Mouse (Mus musculus) hindbrain, postnatal 0 days (tissue): ENCODE data around the gene A630095E13Rik. TPM values are rescaled to one million over a fixed set of nuclear protein-coding genes. Genes with fewer than 3 reads are reported as not detected.
A peak's percentile ranks its signal among the peaks of the same experiment; 100 is the strongest.
"Not testable (repeated sequence)": the region's sequence is repeated elsewhere in the genome, so short reads cannot be mapped to it uniquely, and the experiment has no call there.

Experiments used
- ATAC-seq: fragments of 200-750 bp; cut with Nextera tagmentation; 2 replicates; pipeline ENCODE4 v1.8.0; 2017; ENCODE audit warnings: mild to moderate bottlenecking, moderate TSS enrichment, moderate library complexity
- DNase-seq: peaks from one replicate; pipeline ENCODE4 v3.0.0-alpha.2; 2015; ENCODE audit warnings: low spot score
- H3K27ac ChIP-seq: fragments of 300-500 bp; sonication (generic); 2 replicates; pipeline ENCODE4 v1.5.1; 2014; ENCODE audit warnings: mild to moderate bottlenecking
- H3K27me3 ChIP-seq: fragments of 300-500 bp; sonication (generic); 2 replicates; pipeline ENCODE4 v1.6.1; 2014; ENCODE audit warnings: low read length, mixed read lengths; ENCODE audit not compliant: insufficient read depth
- H3K36me3 ChIP-seq: fragments of 300-500 bp; sonication (generic); 2 replicates; pipeline ENCODE4 v1.6.1; 2014; ENCODE audit warnings: low read length, mixed read lengths; ENCODE audit not compliant: insufficient read depth
- H3K4me1 ChIP-seq: fragments of 300-500 bp; sonication (generic); 2 replicates; pipeline ENCODE4 v1.6.1; 2014; ENCODE audit warnings: antibody characterized with exemption, low read length, mixed read lengths; ENCODE audit not compliant: insufficient read depth
- H3K4me2 ChIP-seq: fragments of 300-500 bp; sonication (generic); 2 replicates; pipeline ENCODE4 v1.6.1; 2014; ENCODE audit warnings: low read depth, mild to moderate bottlenecking, low read length, moderate library complexity, mixed read lengths
- H3K4me3 ChIP-seq: fragments of 300-500 bp; sonication (generic); 2 replicates; pipeline ENCODE4 v1.5.1; 2014; ENCODE audit warnings: low read length
- H3K9ac ChIP-seq: fragments of 300-500 bp; sonication (generic); replicated peaks from 2 replicates; pipeline ENCODE4 v1.6.1; 2014; ENCODE audit warnings: mild to moderate bottlenecking, low read length, moderate library complexity, mixed read lengths
- H3K9me3 ChIP-seq: fragments of 300-500 bp; sonication (generic); 2 replicates; pipeline ENCODE4 v1.6.1; 2016; ENCODE audit warnings: low read length, mixed read lengths
- CTCF ChIP-seq: IDR thresholded peaks from 2 replicates; pipeline ENCODE4 v1.5.1; 2016; ENCODE audit warnings: antibody characterized with exemption, control low read depth, low read depth
- WGBS: fragments of 180-500 bp; shearing (Covaris S2); extraction: QIAGEN DNeasy Blood & Tissue Kit; methylation state at CpG from one replicate; pipeline ENCODE4 v1.1.7; 2014; 5-methylcytosine and 5-hydroxymethylcytosine counted together
- polyA plus RNA-seq: library from polyadenylated mRNA; unstranded; fragments of >200 nt; fragmentation: Nextera tagmentation; extraction: Ambion mirVana; gene quantifications from 2 replicates; pipeline ENCODE4 v1.2.1, GENCODE M21; 2015
- total RNA-seq: library from RNA; depleted of rRNA; stranded (reverse); fragments of >200 nt; gene quantifications from 2 replicates; pipeline ENCODE4 v1.2.3, GENCODE M21; 2014; rRNA removed

A630095E13Rik gene
- total RNA-seq, result not detected in 2 replicates
- not detected in 2 replicates for polyA plus RNA-seq

DNA sequence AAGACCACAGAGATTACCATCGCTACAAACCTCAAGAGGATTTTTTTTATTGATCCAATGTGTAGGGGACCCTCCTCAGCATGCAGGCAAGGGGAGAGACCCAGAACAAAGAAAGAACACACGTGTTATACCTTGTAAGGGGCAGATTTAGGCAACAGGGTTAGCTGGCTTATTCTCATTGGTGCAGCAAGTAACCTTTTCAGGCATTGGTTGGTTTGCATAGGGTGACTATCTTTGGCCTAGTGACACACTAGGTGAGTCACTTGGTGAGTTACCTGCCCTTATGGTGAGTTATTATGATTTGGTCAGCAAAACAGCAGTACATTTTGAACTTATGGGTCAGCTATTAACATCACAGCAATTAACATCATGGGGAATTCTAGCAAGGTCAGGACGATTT, at the start of gene A630095E13Rik:
TSS of gene A630095E13Rik (minus strand) at position 101 of the 400 bp plus-strand sequence.
- H3K27ac ChIP-seq, H3K27me3 ChIP-seq, H3K9ac ChIP-seq, H3K4me1 ChIP-seq, H3K4me3 ChIP-seq, H3K36me3 ChIP-seq, H3K9me3 ChIP-seq, ATAC-seq, DNase-seq, H3K4me2 ChIP-seq: not testable (repeated sequence)
- WGBS, result 62% methylated on average over 3 of the region's 3 CpGs

DNA sequence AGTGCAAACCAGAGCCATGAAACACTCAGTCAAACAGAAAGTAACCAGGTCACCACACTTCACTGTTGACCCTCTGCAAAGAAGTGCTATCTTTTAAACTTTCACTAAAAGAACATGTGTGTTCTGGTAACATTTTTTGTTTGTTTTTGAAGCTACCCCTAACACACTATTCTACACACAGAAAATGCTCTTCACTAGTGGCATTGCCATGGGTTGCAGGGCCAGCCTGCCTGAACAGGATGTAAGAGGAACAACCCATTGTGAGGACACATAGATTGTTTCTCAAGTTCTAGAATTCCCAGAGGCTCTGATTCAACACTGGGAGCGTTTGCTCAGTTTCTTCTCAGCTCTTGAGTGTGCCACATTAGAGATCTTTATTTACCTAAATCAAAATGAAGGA, 49.7 kb upstream of the A630095E13Rik start, which contains the start of gene Acrv1:
TSS of gene Acrv1 (plus strand) at position 301 of the 400 bp plus-strand sequence.
- no peak within 1 kb of the TSS for H3K4me3 ChIP-seq
- no peaks in the 10 kb centered on the region for H3K9me3 ChIP-seq
- DNase-seq, result no peak
- no peak within 1 kb of the TSS for H3K9ac ChIP-seq
- no peak within 1 kb of the TSS for H3K4me2 ChIP-seq
- no peak within 1 kb of the TSS for H3K27ac ChIP-seq
- H3K4me1 ChIP-seq, result no peaks in the 10 kb centered on the region
- H3K36me3 ChIP-seq, result no peaks in the 10 kb centered on the region
- H3K27me3 ChIP-seq, result no peaks in the 10 kb centered on the region
- WGBS, result 70% methylated on average over 1 of the region's 1 CpGs
- TF ChIP-seq CTCF, result no peak
- no peak for ATAC-seq

DNA sequence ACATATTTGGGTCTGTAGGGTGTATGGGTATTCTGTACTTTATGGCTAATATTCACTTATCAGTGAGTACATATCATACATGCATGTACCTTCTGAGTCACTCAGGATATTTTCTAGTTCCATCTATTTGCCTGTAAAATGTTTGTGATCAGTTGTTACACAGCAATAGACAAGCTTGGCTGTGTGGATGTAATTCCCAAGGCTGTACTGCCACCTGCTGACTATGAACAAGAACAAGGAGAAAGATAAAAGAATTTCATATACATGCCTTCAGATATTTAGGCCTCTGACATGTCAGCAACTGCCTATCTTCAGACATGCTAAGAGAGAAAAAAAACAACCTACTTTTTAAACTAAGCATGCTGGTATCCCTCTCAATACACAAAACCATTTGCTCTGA, 44.2 kb upstream of the A630095E13Rik start:
- peak; percentile 39 for DNase-seq

GRCm38 (mm10) chr9:36681424-36681823, 38.2 kb upstream of the A630095E13Rik start:
- no peak for ATAC-seq

More for the DNA sequence above, 44.2 kb upstream of the A630095E13Rik start:
- TF ChIP-seq CTCF, result no peak
- no peaks in the 10 kb centered on the region for H3K36me3 ChIP-seq
- no peak overlapping the region for H3K4me2 ChIP-seq
- H3K9ac ChIP-seq, result no peak overlapping the region
- H3K4me3 ChIP-seq, result no peak overlapping the region
- H3K9me3 ChIP-seq, result no peaks in the 10 kb centered on the region
- H3K27me3 ChIP-seq, result no peaks in the 10 kb centered on the region
- no peak overlapping the region for H3K27ac ChIP-seq
- H3K4me1 ChIP-seq, result no peaks in the 10 kb centered on the region
- no peak for ATAC-seq

More at GRCm38 (mm10) chr9:36681424-36681823, 38.2 kb upstream of the A630095E13Rik start:
- H3K27ac ChIP-seq, result no peak overlapping the region
- no peak overlapping the region for H3K4me2 ChIP-seq
- no peaks in the 10 kb centered on the region for H3K4me1 ChIP-seq
- H3K9ac ChIP-seq, result no peak overlapping the region
- DNase-seq, result peak; percentile 2
- no peaks in the 10 kb centered on the region for H3K27me3 ChIP-seq
- no peak for TF ChIP-seq CTCF
- no peaks in the 10 kb centered on the region for H3K9me3 ChIP-seq
- no peak overlapping the region for H3K4me3 ChIP-seq
- WGBS, result 61% methylated on average over 2 of the region's 2 CpGs
- H3K36me3 ChIP-seq, result no peaks in the 10 kb centered on the region

Other genes starting within 250 kb of the A630095E13Rik start
- gene Gm7257, start 211.5 kb downstream of the A630095E13Rik start, total RNA-seq, result not detected in 2 replicates
- gene Gm7257, start 211.5 kb downstream of the A630095E13Rik start, polyA plus RNA-seq, result not detected in 2 replicates
- gene Gm9513, start 167.7 kb downstream of the A630095E13Rik start, total RNA-seq, result not detected in 2 replicates
- not detected in 2 replicates for gene Gm9513, start 167.7 kb downstream of the A630095E13Rik start, polyA plus RNA-seq
- gene Gm5615, start 101.4 kb downstream of the A630095E13Rik start, total RNA-seq, result not detected in 2 replicates
- gene Gm5615, start 101.4 kb downstream of the A630095E13Rik start, polyA plus RNA-seq, result not detected in 2 replicates
- not detected in 2 replicates for gene Gm17689, start 60.7 kb downstream of the A630095E13Rik start, total RNA-seq
- not detected in 2 replicates for gene Gm17689, start 60.7 kb downstream of the A630095E13Rik start, polyA plus RNA-seq
- not detected in 2 replicates for gene Acrv1, start 49.8 kb upstream of the A630095E13Rik start, total RNA-seq
- gene Acrv1, start 49.8 kb upstream of the A630095E13Rik start, polyA plus RNA-seq, result not detected in 2 replicates
- 4.3 and 5.2 TPM in 2 replicates for gene Chek1, start 83.7 kb upstream of the A630095E13Rik start, total RNA-seq
- 5.1 and 5.8 TPM in 2 replicates for gene Chek1, start 83.7 kb upstream of the A630095E13Rik start, polyA plus RNA-seq
- gene Stt3a, start 124.3 kb upstream of the A630095E13Rik start, total RNA-seq, result 67.4 and 80.1 TPM in 2 replicates
- 74.1 and 81.1 TPM in 2 replicates for gene Stt3a, start 124.3 kb upstream of the A630095E13Rik start, polyA plus RNA-seq
- gene Ei24, start 154.0 kb upstream of the A630095E13Rik start, total RNA-seq, result 85.0 and 93.2 TPM in 2 replicates
- 105 and 107 TPM in 2 replicates for gene Ei24, start 154.0 kb upstream of the A630095E13Rik start, polyA plus RNA-seq
- 237 and 300 TPM in 2 replicates for gene Fez1, start 178.5 kb upstream of the A630095E13Rik start, total RNA-seq
- gene Fez1, start 178.5 kb upstream of the A630095E13Rik start, polyA plus RNA-seq, result 464 and 483 TPM in 2 replicates